Mouse (Mus musculus): ENCODE data around the gene Stx4a.

DNA sequence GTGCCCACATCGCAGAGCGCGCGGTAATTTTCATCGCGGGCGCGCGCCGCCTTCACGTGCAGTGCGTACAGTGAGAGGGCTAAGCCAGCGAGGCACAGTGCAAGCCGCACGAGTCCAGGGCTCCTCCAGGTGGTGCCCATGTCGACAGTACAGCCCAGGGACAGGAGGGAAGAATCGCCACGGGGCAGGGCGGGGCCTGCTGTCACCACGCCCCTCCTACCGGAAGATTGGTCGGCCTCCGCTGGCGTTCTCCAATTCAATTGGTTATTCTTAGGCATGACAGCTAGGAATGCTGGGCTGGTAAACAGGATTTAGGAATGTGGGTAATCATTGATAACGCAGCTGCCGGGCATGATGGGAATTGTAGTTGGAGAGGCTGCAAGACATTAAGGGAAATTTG is 71.3 kb downstream of the Stx4a start, which contains the start of the genes Gm21974 and Vkorc1:
- TF ChIP-seq CTCF (IDR thresholded peaks at IDR 0.05; ENCODE audit: low read depth, low read length) (no peak), EP300 (IDR thresholded peaks at IDR 0.05; ENCODE audit: insufficient read depth, low read depth, low read length) (peak; percentile 58; the same call in 1 of the 2 replicates)
